Mouse (Mus musculus) G1E (cell line): Measurements from ENCODE around the gene Vmp1.

Experiments used
- CTCF ChIP-seq: IDR thresholded peaks from 2 replicates; pipeline ENCODE4 v1.5.1; 2012; ENCODE audit warnings: low read depth, low read length, inconsistent platforms, mixed read lengths
- GATA1 ChIP-seq: IDR thresholded peaks from 2 replicates; pipeline ENCODE4 v1.6.1; 2012; ENCODE audit warnings: borderline replicate concordance, low read length, inconsistent platforms, mixed read lengths
- GATA2 ChIP-seq: IDR thresholded peaks from 2 replicates; pipeline ENCODE4 v1.6.1; 2012; ENCODE audit warnings: low read depth, low read length, inconsistent platforms, borderline replicate concordance
- POLR2AphosphoS5 ChIP-seq: IDR thresholded peaks from 2 replicates; pipeline ENCODE4 v1.6.1; 2012; ENCODE audit warnings: low read depth, low read length, inconsistent platforms; ENCODE audit not compliant: insufficient replicate concordance
- TAL1 ChIP-seq: conservative IDR thresholded peaks from 2 replicates; pipeline ENCODE4 v1.6.1; 2012; ENCODE audit warnings: low read depth, low read length, inconsistent platforms, mixed read lengths

- TF ChIP-seq CTCF, result no peak
- TF ChIP-seq POLR2AphosphoS5, result no peak
- TF ChIP-seq GATA1, result no peak
- no peak for TF ChIP-seq TAL1
- no peak for TF ChIP-seq GATA2
Observed at GRCm38 (mm10) chr11:86583990-86584897, 99.4 kb downstream of the Vmp1 start.
